ENCODE assay signal across 8 mouse cellular contexts in the genomic region with DNA sequence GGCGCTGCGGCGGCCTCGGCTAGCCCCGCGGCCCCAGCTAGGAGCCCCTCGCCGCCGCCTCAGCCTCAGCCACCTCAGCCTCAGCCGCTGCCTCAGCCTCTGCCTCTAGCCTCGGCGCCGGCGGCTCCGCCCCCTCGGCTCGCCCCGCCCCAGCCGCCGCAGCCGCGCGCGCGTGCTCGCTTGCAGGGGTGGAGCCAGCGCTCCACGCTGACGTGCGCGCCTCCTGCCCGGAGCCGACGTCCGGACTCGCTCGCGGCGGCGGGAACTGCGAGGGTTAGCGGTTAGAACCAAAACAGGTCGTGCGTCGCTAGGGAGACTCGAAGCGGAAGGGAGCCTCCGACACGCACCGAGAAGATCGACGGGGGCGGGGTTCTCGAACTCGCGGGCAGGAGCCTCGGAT. TPM values are rescaled to one million over a fixed set of nuclear protein-coding genes. Genes with fewer than 3 reads are reported as not detected.
DNase-seq lines count a peak whose midpoint lies in the region; ATAC-seq and TF ChIP-seq lines count a peak whose summit lies in the region.

Gene Adarb1, minus strand, starts transcription at position 133 of the 400 bp plus-strand sequence.

- no peak for TF ChIP-seq CTCF in ES-Bruce4 (IDR thresholded peaks at IDR 0.05; ENCODE audit: low read depth, low read length)
- no peak for TF ChIP-seq CTCF in heart, postnatal 0 days (IDR thresholded peaks at IDR 0.05; ENCODE audit: low read depth)
- TF ChIP-seq CTCF in liver, embryonic 14.5 days (IDR thresholded peaks at IDR 0.05; ENCODE audit: low read depth): no peak

- 0% methylated on average over 50 of the region's 57 CpGs for WGBS in forebrain, embryonic 13.5 days
- whole genome bisulfite sequencing in heart, postnatal 0 days: under 1% methylated on average over 57 of the region's 57 CpGs
- under 1% methylated on average over 50 of the region's 57 CpGs for WGBS in liver, embryonic 14.5 days (ENCODE audit: insufficient replicate concordance)
- under 1% methylated on average over 53 of the region's 57 CpGs for WGBS in stomach, embryonic 15.5 days

- no peaks in the 10 kb centered on the region for H3K36me3 ChIP-seq in ES-Bruce4 (ENCODE audit: control insufficient read depth, insufficient read depth, low read length, poor library complexity, severe bottlenecking)
- H3K36me3 ChIP-seq in forebrain, embryonic 13.5 days (ENCODE audit: poor library complexity, severe bottlenecking): no peaks in the 10 kb centered on the region
- H3K36me3 ChIP-seq in heart, postnatal 0 days (replicated peaks; ENCODE audit: control insufficient read depth, insufficient read depth, low read length): no peaks in the 10 kb centered on the region
- H3K36me3 ChIP-seq in liver, embryonic 14.5 days (replicated peaks; ENCODE audit: control insufficient read depth, insufficient read depth, low read depth): no peaks in the 10 kb centered on the region
- H3K36me3 ChIP-seq in stomach, embryonic 15.5 days: no peaks in the 10 kb centered on the region

- no peak within 1 kb of the TSS for H3K27ac ChIP-seq in ES-Bruce4 (ENCODE audit: insufficient read depth, low read length)
- peak within 1 kb of the TSS; percentile 66 for H3K27ac ChIP-seq in forebrain, embryonic 13.5 days
- H3K27ac ChIP-seq in heart, postnatal 0 days (ENCODE audit: low read depth): peak within 1 kb of the TSS; percentile 71
- no peak within 1 kb of the TSS for H3K27ac ChIP-seq in liver, embryonic 14.5 days
- H3K27ac ChIP-seq in stomach, embryonic 15.5 days: 0 out of 2 replicates have a peak within 1 kb of the TSS, but pooled peaks have one; percentile 23

- H3K4me3 ChIP-seq in ES-Bruce4 (ENCODE audit: low read depth, low read length): peak within 1 kb of the TSS; percentile 69
- H3K4me3 ChIP-seq in forebrain, embryonic 13.5 days: peak within 1 kb of the TSS; percentile 75
- peak within 1 kb of the TSS; percentile 95 for H3K4me3 ChIP-seq in heart, postnatal 0 days (ENCODE audit: low read depth, low read length)
- peak within 1 kb of the TSS; percentile 52 to 54 for H3K4me3 ChIP-seq in liver, embryonic 14.5 days (ENCODE audit: insufficient read depth in 1 of 2, low read depth in 2 of 2, low read length in 2 of 2)
- H3K4me3 ChIP-seq in stomach, embryonic 15.5 days (replicated peaks): peak within 1 kb of the TSS; percentile 80

- H3K4me2 ChIP-seq in forebrain, embryonic 13.5 days: peak within 1 kb of the TSS; percentile 98
- peak within 1 kb of the TSS; percentile 90 for H3K4me2 ChIP-seq in heart, postnatal 0 days (ENCODE audit: low read depth, low read length)
- H3K4me2 ChIP-seq in liver, embryonic 14.5 days (ENCODE audit: low read depth): peak within 1 kb of the TSS; percentile 78
- peak within 1 kb of the TSS; percentile 98 for H3K4me2 ChIP-seq in stomach, embryonic 15.5 days

- TF ChIP-seq EP300 in ES-Bruce4 (IDR thresholded peaks at IDR 0.05; ENCODE audit: insufficient read depth, low read depth, low read length): 0 out of 2 replicates have a peak, but pooled peaks have one; percentile 21
- TF ChIP-seq EP300 in heart, postnatal 0 days (IDR thresholded peaks at IDR 0.05; ENCODE audit: low read depth): no peak
- TF ChIP-seq EP300 in liver, embryonic 14.5 days (IDR thresholded peaks at IDR 0.05; ENCODE audit: low read depth): no peak

- no peaks in the 10 kb centered on the region for H3K4me1 ChIP-seq in ES-Bruce4 (ENCODE audit: control insufficient read depth, insufficient read depth, low read length)
- peaks cover 17% of the 10 kb centered on the region for H3K4me1 ChIP-seq in forebrain, embryonic 13.5 days
- peaks cover 9% of the 10 kb centered on the region for H3K4me1 ChIP-seq in heart, postnatal 0 days (ENCODE audit: control insufficient read depth, insufficient read depth)
- peaks cover 2 to 3% of the 10 kb centered on the region in 2 experiments; a peak in 3 of 4 replicates for H3K4me1 ChIP-seq in liver, embryonic 14.5 days (replicated peaks; ENCODE audit: control insufficient read depth in 2 of 2, insufficient read depth in 2 of 2, low read length in 1 of 2)
- peaks cover 9% of the 10 kb centered on the region for H3K4me1 ChIP-seq in stomach, embryonic 15.5 days

- ATAC-seq in cerebellum, adult (ENCODE audit: insufficient number of reproducible peaks, low FRiP score, low TSS enrichment): peak; percentile 82
- ATAC-seq in forebrain, embryonic 13.5 days: peak; percentile 95
- ATAC-seq in heart, postnatal 0 days (ENCODE audit: insufficient read depth, low read depth): peak; percentile 94
- peak; percentile 91 for ATAC-seq in liver, embryonic 14.5 days (ENCODE audit: insufficient read depth)
- ATAC-seq in stomach, embryonic 15.5 days (ENCODE audit: insufficient read depth, low FRiP score, low read depth): peak; percentile 90

- DNase-seq in heart, postnatal 0 days (ENCODE audit: low spot score): peak; percentile 86
- peak; percentile 89 to 95 for DNase-seq in kidney, postnatal 36 days
- peak; percentile 60 to 68 (median 64) for DNase-seq in liver, embryonic 14.5 days (ENCODE audit: low read depth in 3 of 3, low spot score in 3 of 3)
- DNase-seq in neural tube, embryonic 10.5 days (ENCODE audit: extremely low spot score, low spot score): peak; percentile 94

- H3K9me3 ChIP-seq in ES-Bruce4 (replicated peaks; ENCODE audit: control insufficient read depth, insufficient read depth, low read length, poor library complexity, severe bottlenecking): no peaks in the 10 kb centered on the region
- H3K9me3 ChIP-seq in forebrain, embryonic 13.5 days (replicated peaks): no peaks in the 10 kb centered on the region; the same call in 1 of the 2 replicates
- no peaks in the 10 kb centered on the region for H3K9me3 ChIP-seq in heart, postnatal 0 days (replicated peaks; ENCODE audit: control insufficient read depth, low read length)
- H3K9me3 ChIP-seq in liver, embryonic 14.5 days (ENCODE audit: control insufficient read depth, low read length): no peaks in the 10 kb centered on the region
- no peaks in the 10 kb centered on the region for H3K9me3 ChIP-seq in stomach, embryonic 15.5 days

- peak within 1 kb of the TSS; percentile 74 for H3K9ac ChIP-seq in ES-Bruce4 (ENCODE audit: low read depth, poor library complexity, severe bottlenecking)
- H3K9ac ChIP-seq in forebrain, embryonic 13.5 days: peak within 1 kb of the TSS; percentile 81
- peak within 1 kb of the TSS; percentile 78 for H3K9ac ChIP-seq in heart, postnatal 0 days (replicated peaks; ENCODE audit: low read depth, low read length)
- peak within 1 kb of the TSS; percentile 51 for H3K9ac ChIP-seq in liver, embryonic 14.5 days (replicated peaks)
- H3K9ac ChIP-seq in stomach, embryonic 15.5 days: peak within 1 kb of the TSS; percentile 43

- H3K27me3 ChIP-seq in ES-Bruce4 (ENCODE audit: control insufficient read depth, insufficient read depth, low read length, poor library complexity, severe bottlenecking): no peaks in the 10 kb centered on the region
- peaks cover 24% of the 10 kb centered on the region for H3K27me3 ChIP-seq in forebrain, embryonic 13.5 days
- H3K27me3 ChIP-seq in heart, postnatal 0 days (ENCODE audit: control insufficient read depth, insufficient read depth, low read length): no peaks in the 10 kb centered on the region
- H3K27me3 ChIP-seq in liver, embryonic 14.5 days (ENCODE audit: control insufficient read depth, insufficient read depth, low read length): peaks cover 28% of the 10 kb centered on the region
- peaks cover 19% of the 10 kb centered on the region for H3K27me3 ChIP-seq in stomach, embryonic 15.5 days (replicated peaks)

- TF ChIP-seq POLR2A in ES-Bruce4 (IDR thresholded peaks at IDR 0.05; ENCODE audit: insufficient read depth, low read length): peak; percentile 52

RNA-seq across cellular contexts. Expression of gene Adarb1, which starts in this region (rescaled TPM):
- 8.8 and 9.7 TPM in 2 replicates for polyA plus RNA-seq in ES-Bruce4 (2011; ENCODE audit: insufficient read depth, insufficient read length, low read depth, missing spikeins)
- polyA plus RNA-seq in forebrain, embryonic 13.5 days (2015; fragmentation: Nextera tagmentation; extraction: Ambion mirVana): 7.9 and 8.8 TPM in 2 replicates
- total RNA-seq in heart, postnatal 0 days (2014; rRNA removed; ENCODE audit: low replicate concordance): 23.7 and 26.9 TPM in 2 replicates
- 7.8 and 8.5 TPM in 2 replicates for polyA plus RNA-seq in heart, postnatal 0 days (2015; fragmentation: Nextera tagmentation; extraction: Ambion mirVana)
- polyA plus RNA-seq in liver, embryonic 14.5 days (2012; rRNA removed): 0.74 and 0.92 TPM in 2 replicates
- 1.1 and 1.2 TPM in 2 replicates for polyA plus RNA-seq in liver, embryonic 14.5 days (2014; fragmentation: Nextera tagmentation; extraction: Ambion mirVana)
- polyA plus RNA-seq in stomach, embryonic 15.5 days (2015; fragmentation: Nextera tagmentation; extraction: Ambion mirVana): 6.3 and 7.2 TPM in 2 replicates

Comparison
In these comparisons a context has a peak if more than half of its experiments do, and no peak if none do; other contexts are left out.
1. H3K27ac ChIP-seq: peak in forebrain, embryonic 13.5 days (single experiment), heart, postnatal 0 days (single experiment) and stomach, embryonic 15.5 days (single experiment); none in ES-Bruce4 (single experiment) and liver, embryonic 14.5 days (single experiment).
2. Peak in every context shown above with its lines, with median percentiles within 50 percentile points of each other: H3K4me3 ChIP-seq, H3K9ac ChIP-seq, ATAC-seq, H3K4me2 ChIP-seq and DNase-seq.